Mouse (Mus musculus) spleen, adult 2 months (tissue): ENCODE measurements around the gene Cbx5. TPM values are rescaled to one million over a fixed set of nuclear protein-coding genes. Genes with fewer than 3 reads are reported as not detected.

Experiments used
- DNase-seq, 2 experiments: peaks; one replicate each; pipeline versions ENCODE4 v3.0.0 to v3.0.0-alpha.2; 2012 to 2021; ENCODE audit warnings: low spot score in 2 of 2, low read depth in 1 of 2
- H3K27ac ChIP-seq: fragments of 200-500 bp; 2 replicates; pipeline ENCODE4 v1.5.1; 2012; ENCODE audit warnings: low read length, inconsistent platforms; ENCODE audit not compliant: insufficient read depth
- H3K27me3 ChIP-seq: fragments of 200-500 bp; 2 replicates; pipeline ENCODE4 v1.6.1; 2012; ENCODE audit warnings: mild to moderate bottlenecking, moderate library complexity, low read length, inconsistent platforms; ENCODE audit not compliant: control insufficient read depth, insufficient read depth
- H3K36me3 ChIP-seq: fragments of 200-500 bp; 2 replicates; pipeline ENCODE4 v1.6.1; 2012; ENCODE audit warnings: mild to moderate bottlenecking, low read length, inconsistent platforms; ENCODE audit not compliant: control insufficient read depth, insufficient read depth
- H3K4me1 ChIP-seq: fragments of 200-500 bp; 2 replicates; pipeline ENCODE4 v1.6.1; 2011; ENCODE audit warnings: inconsistent platforms; ENCODE audit not compliant: control insufficient read depth, insufficient read depth, insufficient read length
- H3K4me3 ChIP-seq: fragments of 200-500 bp; 2 replicates; pipeline ENCODE4 v1.5.1; 2011; ENCODE audit warnings: mild to moderate bottlenecking, inconsistent platforms; ENCODE audit not compliant: insufficient read depth, insufficient read length; ENCODE audit errors: extremely low read depth
- CTCF ChIP-seq: fragments of 200-500 bp; IDR thresholded peaks from 2 replicates; pipeline ENCODE4 v1.5.1; 2011; ENCODE audit warnings: mild to moderate bottlenecking, inconsistent platforms; ENCODE audit not compliant: insufficient read depth, insufficient read length, insufficient replicate concordance; ENCODE audit errors: extremely low read depth
- POLR2A ChIP-seq: fragments of 200-500 bp; IDR thresholded peaks from 2 replicates; pipeline ENCODE4 v1.6.1; 2011; ENCODE audit warnings: low read depth, low read length, inconsistent platforms
- WGBS: fragments of 180-500 bp; shearing (Covaris S2); methylation state at CpG from one replicate; pipeline ENCODE4 v1.1.7; 2018; 5-methylcytosine and 5-hydroxymethylcytosine counted together
- polyA plus RNA-seq: library from polyadenylated mRNA; depleted of rRNA; stranded (reverse); fragments of >200 nt; gene quantifications from 2 replicates; pipeline ENCODE4 v1.2.3, GENCODE M21; 2012

Gene Cbx5
- polyA plus RNA-seq, 1 experiment: 6.4 TPM

DNA sequence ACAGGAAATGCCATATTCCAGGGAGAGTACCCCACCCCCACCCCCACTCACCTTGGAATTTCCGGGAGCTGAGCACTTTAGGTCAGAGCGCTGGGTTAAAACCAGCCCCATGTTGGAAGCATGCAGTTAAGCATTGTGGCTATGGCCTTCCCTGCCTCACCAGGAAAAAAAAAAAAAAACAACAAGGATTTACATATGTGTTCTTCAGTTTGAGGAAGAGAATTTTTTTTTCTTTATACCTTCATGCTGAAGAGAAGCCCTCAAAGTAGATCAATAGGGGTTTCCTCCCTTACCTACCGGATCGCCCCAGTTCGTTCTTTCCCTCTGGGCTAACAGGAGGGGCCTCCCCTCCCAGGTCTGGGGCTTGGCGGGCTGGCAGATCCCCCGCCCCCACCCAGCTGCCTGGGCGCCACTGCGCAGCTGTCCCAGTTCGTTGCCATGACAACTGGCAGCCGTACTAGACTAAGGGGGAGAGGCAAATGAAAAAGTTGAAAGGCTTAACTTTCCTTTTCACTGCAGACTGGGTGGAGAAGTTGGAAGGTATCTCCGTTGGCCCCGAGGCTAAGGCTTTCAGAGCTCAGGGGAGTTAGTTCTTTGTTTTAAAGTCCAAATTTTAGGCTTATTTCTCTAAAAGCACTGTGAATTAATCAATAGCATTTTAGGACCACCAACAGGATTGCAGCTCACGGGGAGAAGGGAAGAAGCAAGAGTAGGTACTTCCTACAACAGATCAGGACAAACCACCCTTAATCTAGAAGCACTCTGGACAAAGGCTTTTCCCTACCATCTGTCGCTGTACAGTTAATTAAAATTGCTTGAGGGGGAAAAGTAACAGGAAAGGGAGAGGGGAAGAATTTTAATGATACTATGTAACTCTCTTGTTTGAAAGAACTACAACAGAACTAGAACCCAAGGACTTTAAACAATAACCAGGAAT is 24.4 kb downstream of the Cbx5 start:
- Histone ChIP-seq H3K27me3 (no peaks in the 10 kb centered on the region), H3K27ac (peak overlapping the region; percentile 57; the same call in 1 of the 2 replicates), H3K4me1 (peaks cover 5% of the 10 kb centered on the region; the same call in 1 of the 2 replicates), H3K4me3 (peak overlapping the region; percentile 50), H3K36me3 (no peaks in the 10 kb centered on the region; the same call in none of the 2 replicates)
- TF ChIP-seq CTCF (no peak), POLR2A (no peak)
- peak; percentile 52 to 62 for DNase-seq
- WGBS: 11% methylated on average over 15 of the region's 15 CpGs

DNA sequence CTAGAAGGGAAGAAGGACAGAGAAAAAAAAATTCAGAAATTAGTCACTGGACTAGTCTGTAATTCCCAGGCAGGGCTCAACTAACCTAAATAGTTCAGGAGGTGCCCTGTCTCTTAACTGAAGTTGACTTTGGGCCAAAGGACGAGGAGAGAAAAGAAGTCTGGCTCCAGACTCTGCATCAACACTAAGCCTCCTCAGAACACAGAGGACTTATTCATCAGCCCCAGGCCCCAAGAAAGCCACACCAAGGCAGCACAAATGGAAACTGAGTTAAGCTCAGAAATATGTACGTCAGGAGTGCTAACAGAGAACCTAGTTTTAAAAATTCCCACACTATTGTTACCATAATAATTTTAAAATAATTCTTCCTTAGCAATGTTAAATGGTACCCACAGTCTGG is 25.5 kb downstream of the Cbx5 start:
- Histone ChIP-seq H3K4me3 (no peak overlapping the region), H3K27me3 (no peaks in the 10 kb centered on the region), H3K4me1 (peaks cover 5% of the 10 kb centered on the region; the same call in 1 of the 2 replicates), H3K36me3 (peaks cover 3% of the 10 kb centered on the region), H3K27ac (no peak overlapping the region)
- 90% methylated on average over 2 of the region's 2 CpGs for WGBS
- no peak for TF ChIP-seq CTCF
- TF ChIP-seq POLR2A: no peak
- no peak for DNase-seq

DNA sequence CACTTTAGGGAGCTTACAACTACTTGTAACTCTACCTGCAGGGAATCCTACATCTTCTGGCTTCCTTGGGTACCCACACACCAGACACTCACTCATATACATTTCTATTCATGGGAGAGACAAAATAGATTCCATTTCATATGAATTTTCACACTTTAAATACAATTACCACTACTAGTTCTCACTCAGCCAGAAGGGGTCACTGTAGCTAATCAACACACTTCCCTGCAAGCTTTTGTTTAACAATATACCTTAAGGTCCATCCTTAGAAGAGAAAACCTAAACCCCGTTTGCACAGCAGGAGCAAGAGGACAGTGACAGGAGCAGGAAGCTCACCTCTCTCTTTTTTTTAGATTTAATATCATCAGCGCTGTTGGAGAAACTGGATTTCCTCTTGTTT is 34.5 kb downstream of the Cbx5 start:
- no peak for DNase-seq
- H3K27me3 ChIP-seq: no peaks in the 10 kb centered on the region
- WGBS: 63% methylated on average over 2 of the region's 2 CpGs
- no peaks in the 10 kb centered on the region for H3K4me1 ChIP-seq
- H3K27ac ChIP-seq: no peak overlapping the region
- TF ChIP-seq CTCF (no peak), POLR2A (no peak)
- peaks cover 14% of the 10 kb centered on the region for H3K36me3 ChIP-seq
- H3K4me3 ChIP-seq: no peak overlapping the region

DNA sequence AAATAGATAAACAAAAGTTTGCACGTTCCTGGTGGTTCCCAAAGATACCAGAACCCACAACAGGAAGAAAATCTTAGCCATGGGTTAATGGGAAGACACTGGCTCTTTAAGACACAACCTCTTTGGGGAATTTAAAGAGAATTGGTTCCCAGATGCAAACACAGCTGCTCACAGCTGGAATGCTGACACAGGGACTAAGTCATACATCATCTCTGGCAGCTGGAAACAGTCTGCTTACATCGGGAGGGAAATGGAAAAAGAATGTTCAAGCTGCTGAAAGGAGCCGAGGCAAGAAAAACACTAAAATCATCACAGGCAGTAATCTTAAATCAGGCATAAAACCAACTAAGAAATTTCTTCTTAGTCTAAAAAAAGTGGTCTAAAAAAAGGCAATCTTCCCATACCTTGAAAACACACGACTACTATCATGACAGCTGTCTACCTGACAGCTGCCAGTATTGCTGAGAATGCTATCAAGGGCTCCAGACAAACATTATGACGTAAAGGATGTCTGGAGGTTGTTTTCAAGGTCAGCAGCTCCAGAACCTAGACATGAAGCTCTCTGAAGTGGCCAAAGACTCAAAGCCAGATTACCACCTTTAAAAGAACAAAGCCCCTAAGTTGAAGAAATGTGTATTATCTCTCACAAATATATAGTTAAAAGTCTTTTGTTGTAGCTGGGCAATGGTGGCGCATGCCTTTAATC is 37.4 kb downstream of the Cbx5 start:
- no peaks in the 10 kb centered on the region for H3K4me1 ChIP-seq
- no peak overlapping the region for H3K4me3 ChIP-seq
- TF ChIP-seq POLR2A: no peak
- no peak for TF ChIP-seq CTCF
- H3K27ac ChIP-seq: no peak overlapping the region
- DNase-seq: no peak
- H3K36me3 ChIP-seq: peaks cover 21% of the 10 kb centered on the region
- 84% methylated on average over 6 of the region's 6 CpGs for WGBS
- no peaks in the 10 kb centered on the region for H3K27me3 ChIP-seq

DNA sequence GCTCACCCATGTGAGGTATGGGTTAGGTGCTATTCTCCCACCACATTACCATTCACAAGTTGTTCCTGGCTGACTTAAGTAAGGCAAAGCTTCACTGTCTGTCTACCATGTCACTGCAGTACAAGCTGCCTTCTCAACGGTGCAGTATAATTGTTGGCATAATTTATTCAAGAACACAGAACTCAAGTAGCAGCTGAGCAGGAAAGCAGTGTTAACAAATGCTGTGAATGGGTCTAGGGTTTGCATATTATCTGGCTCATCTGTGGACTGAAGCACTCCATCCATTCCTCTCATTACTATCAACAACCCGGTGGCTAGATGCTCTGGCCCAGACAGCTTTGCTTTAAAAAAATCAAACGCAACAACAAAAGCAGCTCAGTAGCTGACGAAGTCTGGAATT is 41.8 kb downstream of the Cbx5 start:
- TF ChIP-seq CTCF (no peak), POLR2A (no peak)
- WGBS: 95% methylated on average over 4 of the region's 4 CpGs
- Histone ChIP-seq H3K4me1 (no peaks in the 10 kb centered on the region), H3K36me3 (peaks cover 17% of the 10 kb centered on the region), H3K27me3 (no peaks in the 10 kb centered on the region), H3K4me3 (no peak overlapping the region), H3K27ac (no peak overlapping the region)
- DNase-seq: no peak

DNA sequence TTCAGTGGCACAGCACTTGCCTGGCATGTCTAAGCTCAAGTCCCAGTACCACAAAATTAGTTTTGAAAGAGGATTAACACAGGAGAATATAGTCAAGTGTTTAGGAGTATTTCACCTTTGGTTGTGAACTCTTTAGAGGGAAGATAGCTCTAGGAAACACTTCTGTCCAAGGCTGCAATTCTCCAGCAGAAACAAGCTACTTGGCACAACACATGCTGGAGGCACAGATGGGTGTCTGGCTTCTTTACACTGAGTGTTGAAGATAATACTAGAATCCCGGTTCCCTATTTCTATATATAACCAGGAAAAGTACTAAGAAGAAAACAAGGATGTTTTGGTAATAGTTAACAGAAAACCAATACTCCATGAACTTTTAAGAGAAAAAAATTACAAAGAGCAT is 42.8 kb downstream of the Cbx5 start:
- 92% methylated on average over 1 of the region's 1 CpGs for WGBS
- H3K4me1 ChIP-seq: no peaks in the 10 kb centered on the region
- no peak overlapping the region for H3K27ac ChIP-seq
- peaks cover 16% of the 10 kb centered on the region for H3K36me3 ChIP-seq
- no peak overlapping the region for H3K4me3 ChIP-seq
- no peaks in the 10 kb centered on the region for H3K27me3 ChIP-seq
- DNase-seq: no peak
- TF ChIP-seq POLR2A: no peak
- no peak for TF ChIP-seq CTCF
